Mouse (Mus musculus): ENCODE data around the gene 1600012H06Rik. TPM values are rescaled to one million over a fixed set of nuclear protein-coding genes. Genes with fewer than 3 reads are reported as not detected.
A peak's percentile ranks its signal among the peaks of the same experiment; 100 is the strongest.
"Not testable (repeated sequence)": the region's sequence is repeated elsewhere in the genome, so short reads cannot be mapped to it uniquely, and the experiment has no call there.

Gene 1600012H06Rik
- polyA plus RNA-seq (2016; fragmentation: Nextera tagmentation; extraction: Ambion mirVana) = 29.5 and 33.9 TPM in 2 replicates

GRCm38 (mm10) chr17:14943009-14943728 lies at the start of gene 1600012H06Rik, which contains the start of gene Wdr27:
1600012H06Rik (plus strand) TSS chr17:14943184.
Wdr27 (minus strand) TSS chr17:14943158.
- under 1% methylated on average over 54 of the region's 54 CpGs for WGBS
- Histone ChIP-seq H3K27me3 (ENCODE audit: low read depth, poor library complexity, severe bottlenecking) (no peaks in the 10 kb centered on the region), H3K36me3 (peaks cover 29% of the 10 kb centered on the region), H3K9me3 (replicated peaks) (no peaks in the 10 kb centered on the region), H3K4me1 (peaks cover 23% of the 10 kb centered on the region), H3K27ac (replicated peaks) (peak within 1 kb of the TSS; percentile 85), H3K4me3 (peak within 1 kb of the TSS; percentile 77)
- DNase-seq (ENCODE audit: low spot score) = peak; percentile 99

DNA sequence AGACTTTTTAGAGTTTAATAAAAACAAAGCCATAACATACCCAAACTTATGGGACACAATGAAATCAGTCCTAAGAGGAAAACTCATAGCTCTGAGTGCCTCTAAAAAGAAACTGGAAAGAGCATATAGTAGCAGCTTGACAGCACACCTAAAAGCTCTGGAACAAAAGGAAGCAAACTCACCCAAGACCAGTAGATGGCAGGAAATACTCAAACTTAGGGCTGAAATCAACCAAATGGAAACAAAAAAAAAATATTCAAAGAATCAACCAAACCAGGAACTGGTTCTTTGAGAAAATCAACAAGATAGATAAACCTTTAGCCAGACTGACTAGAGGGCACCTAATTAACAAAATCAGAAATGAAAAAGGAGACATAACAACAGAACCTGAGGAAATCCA lies 47.9 kb upstream of the 1600012H06Rik start:
- H3K27me3 ChIP-seq (ENCODE audit: low read depth, poor library complexity, severe bottlenecking); DNase-seq (ENCODE audit: low spot score); H3K27ac ChIP-seq (replicated peaks); H3K36me3 ChIP-seq; H3K4me1 ChIP-seq; H3K4me3 ChIP-seq; H3K9me3 ChIP-seq (replicated peaks): not testable (repeated sequence)

DNA sequence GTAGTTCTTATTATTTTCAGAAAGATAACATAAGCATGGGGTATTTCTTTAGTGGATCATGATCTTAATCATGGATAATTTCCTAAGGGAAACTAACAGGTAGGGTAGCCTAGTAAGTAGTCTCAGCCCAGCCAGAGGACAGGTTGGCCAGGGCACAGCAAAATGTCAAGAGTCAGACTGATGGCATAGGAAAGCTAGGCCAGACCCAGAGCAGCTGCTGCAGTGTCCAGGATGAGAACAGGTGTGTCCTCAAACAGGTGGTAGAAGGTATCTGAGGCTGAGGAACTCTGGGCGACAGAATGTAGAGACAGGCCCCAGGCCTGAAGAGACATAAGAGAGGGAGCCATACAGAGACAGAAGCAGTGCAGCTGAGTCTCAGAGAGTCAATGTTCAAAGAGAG lies 44.0 kb upstream of the 1600012H06Rik start:
- no peaks in the 10 kb centered on the region for H3K27me3 ChIP-seq (ENCODE audit: low read depth, poor library complexity, severe bottlenecking)
- H3K36me3 ChIP-seq = no peaks in the 10 kb centered on the region
- no peaks in the 10 kb centered on the region for H3K9me3 ChIP-seq (replicated peaks)
- 0 out of 2 replicates have a peak, but pooled peaks cover 2% of the 10 kb centered on the region for H3K4me1 ChIP-seq
- DNase-seq (ENCODE audit: low spot score) = no peak
- WGBS = 79% methylated on average over 1 of the region's 1 CpGs
- no peak overlapping the region for H3K4me3 ChIP-seq
- no peak overlapping the region for H3K27ac ChIP-seq (replicated peaks)

- Histone ChIP-seq H3K9me3 (replicated peaks) (no peaks in the 10 kb centered on the region), H3K27me3 (ENCODE audit: low read depth, poor library complexity, severe bottlenecking) (no peaks in the 10 kb centered on the region), H3K4me1 (0 out of 2 replicates have a peak, but pooled peaks cover 2% of the 10 kb centered on the region), H3K27ac (replicated peaks) (no peak overlapping the region), H3K4me3 (no peak overlapping the region), H3K36me3 (no peaks in the 10 kb centered on the region)
- WGBS = 86% methylated on average over 3 of the region's 3 CpGs
- no peak for DNase-seq (ENCODE audit: low spot score)
Observed at GRCm38 (mm10) chr17:14903212-14903611, 39.8 kb upstream of the 1600012H06Rik start.

- DNase-seq (ENCODE audit: low spot score) = no peak
- Histone ChIP-seq H3K9me3 (replicated peaks) (no peaks in the 10 kb centered on the region), H3K27me3 (ENCODE audit: low read depth, poor library complexity, severe bottlenecking) (no peaks in the 10 kb centered on the region), H3K36me3 (no peaks in the 10 kb centered on the region), H3K27ac (replicated peaks) (no peak overlapping the region), H3K4me1 (0 out of 2 replicates have a peak, but pooled peaks cover 2% of the 10 kb centered on the region), H3K4me3 (no peak overlapping the region)
- WGBS = 86% methylated on average over 6 of the region's 6 CpGs
Observed at GRCm38 (mm10) chr17:14904206-14904605, 38.8 kb upstream of the 1600012H06Rik start.

DNA sequence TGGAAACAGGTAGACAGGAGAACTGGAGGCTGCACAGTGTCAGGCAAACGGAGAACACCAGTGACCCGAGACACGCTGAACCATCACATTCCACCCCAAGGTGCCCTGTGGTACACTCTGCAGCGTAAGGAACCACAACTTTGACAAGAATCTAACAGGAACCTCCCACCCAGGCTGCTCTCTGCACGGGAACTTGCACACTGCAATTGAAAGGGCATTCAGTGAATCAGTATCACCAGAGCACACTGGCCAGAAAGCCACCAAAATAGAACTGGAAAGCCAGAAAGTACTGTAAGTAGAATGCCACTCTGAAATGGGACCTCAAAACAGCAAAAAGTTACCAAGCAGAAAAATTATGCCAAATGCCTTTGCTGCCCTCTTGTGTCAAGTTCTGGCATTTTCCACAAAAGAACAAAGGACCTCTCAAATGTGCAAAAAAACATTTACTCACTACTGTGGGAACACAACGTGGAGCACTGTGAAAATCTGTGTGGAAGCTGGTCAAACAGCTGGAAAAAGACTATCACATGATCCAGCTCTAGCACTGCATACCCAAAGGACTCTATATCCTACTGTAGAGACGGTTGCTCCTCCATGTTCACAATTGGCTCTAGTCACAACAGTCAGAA lies 38.2 kb upstream of the 1600012H06Rik start:
- Histone ChIP-seq H3K4me3 (no peak overlapping the region), H3K4me1 (0 out of 2 replicates have a peak, but pooled peaks cover 2% of the 10 kb centered on the region), H3K36me3 (no peaks in the 10 kb centered on the region), H3K27ac (replicated peaks) (no peak overlapping the region), H3K27me3 (ENCODE audit: low read depth, poor library complexity, severe bottlenecking) (no peaks in the 10 kb centered on the region), H3K9me3 (replicated peaks) (no peaks in the 10 kb centered on the region)
- 61% methylated on average over 7 of the region's 7 CpGs for WGBS
- peak; percentile 68 for DNase-seq (ENCODE audit: low spot score)

DNA sequence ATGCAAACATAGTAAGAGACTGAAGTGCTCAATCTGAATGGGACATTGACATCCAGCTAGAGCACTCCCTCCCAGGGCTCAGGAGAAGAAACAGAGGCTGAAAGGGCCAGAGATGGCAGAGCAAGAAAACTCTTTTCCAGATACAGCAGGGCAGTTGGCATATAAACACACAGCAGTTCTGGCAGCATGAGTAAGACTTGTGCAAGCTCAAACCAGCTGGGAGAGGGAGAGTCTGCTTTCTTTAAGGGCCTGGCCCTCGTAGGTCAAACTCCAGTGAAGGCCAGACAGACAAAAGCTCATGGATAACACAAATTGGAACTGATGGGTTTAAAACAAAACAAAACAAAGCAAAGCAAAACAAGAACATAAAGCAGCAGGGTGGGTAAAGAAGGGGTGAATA lies 36.4 kb upstream of the 1600012H06Rik start:
- no peaks in the 10 kb centered on the region for H3K36me3 ChIP-seq
- H3K27ac ChIP-seq (replicated peaks) = no peak overlapping the region
- H3K4me3 ChIP-seq = no peak overlapping the region
- DNase-seq (ENCODE audit: low spot score) = no peak
- WGBS = 34% methylated on average over 1 of the region's 1 CpGs
- H3K27me3 ChIP-seq (ENCODE audit: low read depth, poor library complexity, severe bottlenecking) = no peaks in the 10 kb centered on the region
- H3K9me3 ChIP-seq (replicated peaks) = no peaks in the 10 kb centered on the region
- H3K4me1 ChIP-seq = 0 out of 2 replicates have a peak, but pooled peaks cover 2% of the 10 kb centered on the region

DNA sequence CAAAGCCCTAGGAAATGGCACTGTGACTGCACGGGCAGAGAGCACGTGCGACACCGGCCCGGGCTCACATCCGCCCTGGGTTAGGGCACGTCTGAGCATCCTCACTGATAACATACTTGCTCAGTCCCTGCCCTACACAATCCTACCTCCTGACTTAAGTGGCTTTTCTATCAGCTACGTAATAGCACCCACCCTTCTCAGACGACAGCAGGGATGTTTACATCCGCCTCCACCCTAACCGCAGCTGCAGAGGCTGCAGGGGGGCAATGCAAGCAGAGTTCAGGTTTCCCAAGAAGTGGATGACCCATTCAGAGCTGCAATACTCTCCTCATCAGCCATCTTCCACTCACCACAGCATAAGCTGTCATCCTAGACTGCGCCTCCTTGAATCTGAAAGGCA lies 35.8 kb upstream of the 1600012H06Rik start:
- Histone ChIP-seq H3K4me3 (no peak overlapping the region), H3K27me3 (ENCODE audit: low read depth, poor library complexity, severe bottlenecking) (no peaks in the 10 kb centered on the region), H3K9me3 (replicated peaks) (no peaks in the 10 kb centered on the region), H3K27ac (replicated peaks) (no peak overlapping the region), H3K4me1 (0 out of 2 replicates have a peak, but pooled peaks cover 2% of the 10 kb centered on the region), H3K36me3 (no peaks in the 10 kb centered on the region)
- WGBS = 72% methylated on average over 12 of the region's 12 CpGs
- no peak for DNase-seq (ENCODE audit: low spot score)

GRCm38 (mm10) chr17:14909331-14909730 lies 33.7 kb upstream of the 1600012H06Rik start:
- 93% methylated on average over 5 of the region's 5 CpGs for WGBS
- Histone ChIP-seq H3K36me3 (no peaks in the 10 kb centered on the region), H3K4me1 (no peaks in the 10 kb centered on the region), H3K4me3 (no peak overlapping the region), H3K27ac (replicated peaks) (no peak overlapping the region), H3K27me3 (ENCODE audit: low read depth, poor library complexity, severe bottlenecking) (no peaks in the 10 kb centered on the region), H3K9me3 (replicated peaks) (no peaks in the 10 kb centered on the region)
- no peak for DNase-seq (ENCODE audit: low spot score)

GRCm38 (mm10) chr17:14910771-14911170 lies 32.2 kb upstream of the 1600012H06Rik start:
- H3K9me3 ChIP-seq (replicated peaks) = no peaks in the 10 kb centered on the region
- H3K36me3 ChIP-seq = no peaks in the 10 kb centered on the region
- H3K4me3 ChIP-seq = no peak overlapping the region
- WGBS = 90% methylated on average over 5 of the region's 5 CpGs
- no peak for DNase-seq (ENCODE audit: low spot score)
- H3K4me1 ChIP-seq = no peaks in the 10 kb centered on the region
- no peak overlapping the region for H3K27ac ChIP-seq (replicated peaks)
- no peaks in the 10 kb centered on the region for H3K27me3 ChIP-seq (ENCODE audit: low read depth, poor library complexity, severe bottlenecking)

- H3K36me3 ChIP-seq = no peaks in the 10 kb centered on the region
- 50% methylated on average over 6 of the region's 6 CpGs for WGBS
- DNase-seq (ENCODE audit: low spot score) = no peak
- H3K4me3 ChIP-seq = no peak overlapping the region
- no peak overlapping the region for H3K27ac ChIP-seq (replicated peaks)
- H3K9me3 ChIP-seq (replicated peaks) = no peaks in the 10 kb centered on the region
- no peaks in the 10 kb centered on the region for H3K27me3 ChIP-seq (ENCODE audit: low read depth, poor library complexity, severe bottlenecking)
- no peaks in the 10 kb centered on the region for H3K4me1 ChIP-seq
Observed at GRCm38 (mm10) chr17:14912420-14912819, 30.6 kb upstream of the 1600012H06Rik start.

GRCm38 (mm10) chr17:14912981-14913380 lies 30.0 kb upstream of the 1600012H06Rik start:
- Histone ChIP-seq H3K36me3 (no peaks in the 10 kb centered on the region), H3K4me1 (no peaks in the 10 kb centered on the region), H3K27me3 (ENCODE audit: low read depth, poor library complexity, severe bottlenecking) (no peaks in the 10 kb centered on the region), H3K27ac (replicated peaks) (no peak overlapping the region), H3K4me3 (no peak overlapping the region), H3K9me3 (replicated peaks) (no peaks in the 10 kb centered on the region)
- WGBS = 92% methylated on average over 8 of the region's 8 CpGs
- no peak for DNase-seq (ENCODE audit: low spot score)

GRCm38 (mm10) chr17:14914401-14914800 lies 28.6 kb upstream of the 1600012H06Rik start:
- H3K4me3 ChIP-seq = no peak overlapping the region
- WGBS = 90% methylated on average over 4 of the region's 4 CpGs
- H3K4me1 ChIP-seq = no peaks in the 10 kb centered on the region
- no peaks in the 10 kb centered on the region for H3K27me3 ChIP-seq (ENCODE audit: low read depth, poor library complexity, severe bottlenecking)
- no peaks in the 10 kb centered on the region for H3K36me3 ChIP-seq
- H3K27ac ChIP-seq (replicated peaks) = no peak overlapping the region
- DNase-seq (ENCODE audit: low spot score) = no peak
- H3K9me3 ChIP-seq (replicated peaks) = no peaks in the 10 kb centered on the region
